Mouse (Mus musculus): ENCODE measurements at regions not wholly inside any gene's neighbourhood (a gene's known extent, or its start where the extent isn't known, plus 50 kb on each side); places are given as distances from the start of the nearest gene placed in this dataset.

DNA sequence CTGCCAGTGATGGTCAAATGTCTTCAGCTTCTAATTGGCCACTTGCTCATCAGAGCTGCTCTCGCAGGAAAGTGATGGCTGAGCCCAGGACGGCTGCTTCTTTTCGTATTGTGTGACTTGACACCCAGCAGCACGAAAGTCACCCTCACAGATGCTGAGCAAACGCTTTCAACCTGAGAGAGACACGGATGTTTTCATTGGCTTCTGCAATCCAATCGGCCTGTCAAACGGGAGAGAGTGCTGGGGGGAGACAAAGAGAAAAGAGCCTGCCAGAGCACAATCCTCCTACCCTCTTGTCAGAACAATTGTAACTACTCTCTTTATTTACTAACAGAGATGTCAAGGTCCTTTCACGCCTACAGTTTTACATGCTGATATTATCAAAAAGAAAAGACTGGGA lies 289.9 kb downstream of the Nsun3 start:
- in situ Hi-C loops (cut with MboI, MseI): no loop called here

DNA sequence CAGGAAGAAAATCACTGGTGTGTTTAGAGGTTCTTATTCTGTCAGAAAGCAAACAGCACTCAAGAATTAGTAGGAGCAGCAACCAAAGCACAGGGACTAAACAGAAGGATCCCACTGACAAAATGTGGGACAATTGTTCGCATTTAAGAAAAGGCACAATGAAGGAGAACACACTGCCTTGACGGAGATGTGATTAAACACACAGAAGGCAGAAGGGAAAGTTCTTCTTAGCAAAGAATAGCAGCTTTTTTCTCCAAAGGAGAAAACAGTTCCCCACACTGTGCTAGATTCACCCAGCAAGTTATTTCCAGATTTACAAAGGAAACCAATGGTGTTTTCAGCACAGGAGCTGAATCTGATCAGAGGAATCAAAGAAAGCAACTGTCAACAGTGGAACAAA lies 316.5 kb downstream of the Nsun3 start:
- in situ Hi-C loops (cut with MboI, MseI): no loop called here

DNA sequence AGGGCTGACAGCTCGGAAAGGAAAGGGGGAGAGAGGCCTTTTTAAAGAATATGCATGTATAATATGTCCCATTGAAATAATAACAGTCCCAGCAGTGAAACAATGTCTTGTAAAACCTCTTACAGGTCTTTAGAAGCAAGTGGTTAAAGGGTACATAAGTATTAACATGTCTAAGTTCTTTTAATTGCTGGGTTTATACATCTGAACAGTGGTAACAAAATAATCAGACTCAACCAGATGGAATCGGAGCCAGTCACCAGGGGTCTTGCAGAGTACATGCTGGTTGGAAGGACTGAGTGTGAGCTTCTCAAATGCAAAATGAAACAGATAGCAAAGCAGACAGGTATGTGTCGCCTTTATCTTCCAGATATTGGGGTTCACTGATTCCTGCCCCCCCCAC lies 317.3 kb downstream of the Nsun3 start:
- in situ Hi-C loops (cut with MboI, MseI): no loop called here

DNA sequence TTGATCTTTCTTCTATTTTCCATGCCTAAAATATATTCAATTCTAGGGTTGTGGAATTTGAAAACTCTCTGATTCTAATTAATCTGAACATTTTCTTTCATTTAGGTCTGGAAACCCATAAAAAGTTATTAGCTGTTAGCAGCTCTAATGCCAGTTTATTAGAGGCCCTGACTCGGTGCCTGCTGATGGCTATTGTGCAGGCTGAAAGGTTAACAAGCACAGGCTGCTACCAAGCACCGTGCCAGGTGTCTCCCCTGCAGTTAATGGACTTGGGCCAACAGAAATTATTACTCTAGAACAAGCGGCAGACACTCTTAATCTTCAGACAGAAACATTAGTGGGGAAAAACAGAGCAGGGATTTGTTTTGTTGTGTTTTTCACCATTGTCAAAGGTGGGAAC lies 317.8 kb downstream of the Nsun3 start:
- in situ Hi-C loops (cut with MboI, MseI): no loop called here

DNA sequence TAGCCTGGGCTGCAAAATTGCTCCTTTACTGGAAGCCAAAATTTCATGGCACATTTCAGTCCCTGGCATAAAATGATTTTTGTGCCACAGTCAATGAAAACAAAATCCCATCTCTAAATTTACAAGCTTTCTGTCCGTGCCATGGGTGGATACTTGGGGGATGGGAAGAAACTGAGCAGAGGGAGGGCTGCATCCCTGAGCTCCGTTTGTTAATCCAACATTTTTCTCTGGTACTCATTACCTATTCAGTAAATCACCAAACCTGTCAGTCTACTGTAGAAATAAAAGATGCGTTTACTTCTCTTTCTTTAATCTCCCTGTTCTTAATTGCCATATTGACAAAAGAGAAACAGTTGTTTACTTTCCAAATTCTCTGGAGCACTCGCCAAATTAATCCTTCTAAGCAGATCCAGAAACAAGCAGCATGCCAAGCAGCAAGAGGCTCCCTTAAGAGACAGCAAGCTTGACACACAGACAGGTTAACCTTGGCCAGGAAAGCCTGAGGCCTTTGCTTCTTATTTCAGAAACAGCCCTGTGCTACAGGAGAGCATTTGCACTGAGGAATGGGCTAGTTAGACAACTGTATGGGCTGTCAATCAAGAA lies 326.6 kb downstream of the Nsun3 start:
- in situ Hi-C loops (cut with MboI, MseI): no loop called here

DNA sequence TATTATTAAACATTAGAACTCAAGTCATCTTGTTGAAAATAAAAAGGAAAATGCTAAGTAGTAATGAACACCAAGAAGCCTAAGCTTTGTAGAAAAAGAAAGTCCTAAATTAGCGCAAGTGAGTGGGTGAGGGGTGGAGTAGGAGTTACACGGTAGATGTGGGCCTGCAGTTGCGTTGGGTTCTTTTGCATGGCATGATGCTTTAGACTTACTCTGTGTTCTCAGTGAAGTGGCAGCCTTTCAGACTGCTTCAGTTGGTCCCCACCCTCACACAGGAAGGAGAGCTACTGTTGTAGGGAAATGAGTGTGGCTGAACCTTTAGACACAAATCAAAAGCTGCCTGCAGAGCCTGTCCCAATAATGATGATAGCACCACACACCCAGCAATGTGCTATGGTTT lies 336.9 kb downstream of the Nsun3 start:
- in situ Hi-C loops (cut with MboI, MseI): no loop called here

DNA sequence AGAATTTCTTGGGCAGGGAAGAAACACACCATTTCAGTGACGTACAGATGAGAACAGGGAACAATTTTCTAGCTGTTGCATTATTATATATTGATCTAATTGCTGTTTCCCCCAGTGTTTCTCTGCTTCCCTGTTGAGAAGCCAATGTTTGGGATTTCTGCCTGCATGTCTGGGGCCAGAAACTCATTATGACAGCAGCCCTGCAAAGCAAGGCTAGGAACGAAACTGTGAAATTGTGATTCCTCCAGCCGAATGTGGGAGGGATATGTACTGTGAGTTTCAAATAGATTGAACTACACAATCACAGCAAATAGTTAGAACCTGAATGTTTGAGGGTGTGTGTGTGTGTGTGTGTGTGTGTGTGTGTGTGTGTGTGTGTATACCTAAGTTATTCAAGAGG lies 339.2 kb downstream of the Nsun3 start:
- in situ Hi-C loops (cut with MboI, MseI): no loop called here

DNA sequence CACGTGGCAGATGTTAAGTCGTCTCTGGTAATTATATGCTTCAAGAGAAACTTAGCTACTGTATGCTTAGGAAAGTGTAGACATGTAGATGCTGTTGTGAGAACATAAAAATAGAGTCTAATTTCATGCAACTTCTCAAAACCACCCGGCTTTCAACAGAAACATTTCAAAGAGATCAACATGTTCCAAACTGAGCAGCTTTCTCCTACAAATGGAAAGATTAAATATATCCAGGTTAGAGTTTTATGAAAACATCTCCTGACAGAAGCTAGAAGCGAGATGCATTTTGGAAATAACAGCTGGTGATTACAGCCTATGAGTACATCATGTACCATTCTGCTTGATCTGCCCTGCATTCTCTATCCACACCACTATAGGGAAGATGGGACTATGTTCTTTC lies 345.4 kb downstream of the Nsun3 start:
- in situ Hi-C loops (cut with MboI, MseI): no loop called here

DNA sequence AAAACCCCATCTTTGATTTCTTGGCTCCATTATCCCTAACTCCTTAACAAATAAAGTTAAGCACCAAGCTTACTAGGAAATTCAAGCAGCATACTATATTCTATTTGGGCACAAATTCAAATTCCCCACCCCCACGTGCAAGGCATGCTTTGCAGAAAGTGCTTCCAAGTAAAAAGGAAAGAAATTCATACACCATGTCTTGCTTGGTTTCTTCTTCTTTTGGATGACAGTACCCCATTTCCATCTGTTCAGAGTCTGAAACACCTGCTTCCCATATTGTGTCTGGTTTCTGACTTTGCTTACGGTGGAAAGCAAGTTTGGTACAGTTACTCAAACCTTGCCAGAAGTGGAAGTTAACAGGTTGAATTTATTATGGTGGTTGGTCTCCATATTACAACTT lies 353.5 kb downstream of the Nsun3 start:
- in situ Hi-C loops (cut with MboI, MseI): no loop called here

DNA sequence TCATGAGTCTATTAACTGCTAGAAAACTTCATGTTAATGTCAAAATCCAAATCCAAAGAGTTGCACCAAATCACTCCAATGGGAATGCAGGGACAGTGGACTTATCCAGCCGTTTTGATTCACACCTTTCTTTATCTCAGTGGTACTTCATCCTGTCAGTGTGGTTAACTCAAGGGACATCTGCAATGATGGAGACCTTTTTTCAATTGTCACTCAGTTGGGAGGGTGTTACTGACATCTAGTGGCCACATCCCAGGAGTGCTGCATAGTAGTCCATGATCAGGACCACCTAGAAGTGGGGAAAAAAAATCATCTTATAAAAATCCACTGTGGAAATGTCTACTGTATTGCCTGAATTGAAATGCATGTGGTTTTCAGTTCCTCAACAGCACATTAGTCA lies 372.1 kb downstream of the Nsun3 start:
- in situ Hi-C loops (cut with MboI, MseI): no loop called here

DNA sequence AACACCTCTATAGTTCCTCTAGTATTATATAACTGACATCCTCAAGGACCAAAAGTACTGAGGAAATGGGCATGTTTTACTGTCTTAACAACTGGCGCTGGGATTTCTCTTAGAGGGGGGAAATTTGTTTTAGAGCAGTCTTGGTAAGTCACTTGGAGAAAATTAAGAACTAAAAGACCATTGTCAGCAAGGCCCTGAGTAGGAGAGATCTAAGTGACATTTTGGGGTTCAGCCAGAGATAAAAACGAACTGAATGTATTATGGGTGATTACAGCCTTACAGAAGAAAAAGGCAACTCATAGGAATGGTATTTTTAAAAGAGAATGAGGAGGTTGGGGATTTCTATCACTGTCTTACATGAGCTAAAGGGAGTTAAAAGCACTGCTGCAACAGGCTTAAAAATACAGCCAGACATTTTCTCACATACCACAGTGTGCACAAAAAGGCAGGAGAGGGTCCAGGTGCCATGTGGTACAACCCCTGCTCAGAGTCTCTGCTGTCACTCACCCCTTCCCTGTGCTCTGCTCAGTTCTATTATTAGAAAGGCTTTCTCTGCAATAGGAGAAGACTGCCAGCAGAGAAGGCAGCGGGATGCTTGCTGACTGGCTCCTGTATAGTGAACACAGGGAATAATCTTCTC lies 379.0 kb downstream of the Nsun3 start:
- in situ Hi-C loops (cut with MboI, MseI): no loop called here

DNA sequence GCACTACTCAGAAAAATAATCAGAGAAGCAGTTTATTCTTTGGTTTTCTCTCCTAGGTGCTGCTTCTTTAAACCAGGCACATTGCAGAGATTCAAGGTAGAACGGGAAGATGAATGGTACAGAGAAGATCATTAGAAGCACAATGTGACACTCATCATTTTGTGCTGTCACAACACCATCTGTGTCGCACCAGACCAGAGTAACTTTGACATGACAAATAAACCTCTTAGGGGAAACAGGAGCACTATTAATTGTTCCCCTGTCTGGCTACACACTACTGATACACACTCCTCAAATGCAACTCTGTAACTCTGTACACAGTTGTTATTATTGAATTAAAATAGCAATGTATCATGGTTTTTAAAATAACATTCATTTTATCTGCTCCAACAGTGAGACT lies 380.2 kb downstream of the Nsun3 start:
- in situ Hi-C loops (cut with MboI, MseI): no loop called here

DNA sequence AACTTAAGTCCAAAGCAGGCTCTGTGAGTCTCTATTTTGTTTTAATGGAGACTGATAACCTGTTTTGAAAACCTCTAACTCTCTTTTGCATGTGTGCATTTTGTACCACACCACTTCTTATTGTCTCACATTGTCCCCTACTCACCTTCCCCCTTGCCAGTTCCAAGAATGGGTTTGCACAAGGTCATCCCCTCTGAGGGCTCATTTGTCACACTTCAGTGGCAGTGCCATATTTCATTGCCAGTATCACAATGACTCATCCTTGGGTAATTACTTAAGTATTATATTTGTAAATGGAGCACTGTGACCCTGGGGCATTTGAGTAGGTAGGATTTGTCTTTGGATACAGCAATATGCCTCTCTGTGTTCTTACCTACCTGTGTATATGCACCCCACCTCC lies 429.3 kb downstream of the Nsun3 start:
- in situ Hi-C loops (cut with MboI, MseI): loop anchor here in 1 of 2 experiments (5.0 kb wide), 1 partner anchor 80 kb away; no protein-coding TSS in a partner anchor

DNA sequence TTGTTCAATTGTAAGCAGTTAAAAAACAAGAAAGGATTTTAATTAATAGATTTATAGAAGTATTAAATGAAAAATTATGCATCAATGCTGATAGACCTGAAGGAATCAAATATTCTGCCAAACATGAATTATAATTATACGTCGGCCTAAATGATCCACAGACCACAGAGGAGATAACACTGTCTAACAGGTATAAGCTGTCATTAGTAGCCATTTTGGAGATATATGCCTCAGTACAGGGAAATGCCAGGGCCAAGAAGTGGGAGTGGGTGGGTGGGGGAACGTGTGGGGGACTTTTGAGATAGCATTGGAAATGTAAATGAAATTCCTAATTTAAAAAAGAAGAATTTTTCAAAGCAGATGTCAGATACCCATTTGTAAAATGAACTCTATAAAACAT lies 430.3 kb downstream of the Nsun3 start:
- in situ Hi-C loops (cut with MboI, MseI): loop anchor here in 1 of 2 experiments (5.0 kb wide), 1 partner anchor 79 kb away; no protein-coding TSS in a partner anchor

DNA sequence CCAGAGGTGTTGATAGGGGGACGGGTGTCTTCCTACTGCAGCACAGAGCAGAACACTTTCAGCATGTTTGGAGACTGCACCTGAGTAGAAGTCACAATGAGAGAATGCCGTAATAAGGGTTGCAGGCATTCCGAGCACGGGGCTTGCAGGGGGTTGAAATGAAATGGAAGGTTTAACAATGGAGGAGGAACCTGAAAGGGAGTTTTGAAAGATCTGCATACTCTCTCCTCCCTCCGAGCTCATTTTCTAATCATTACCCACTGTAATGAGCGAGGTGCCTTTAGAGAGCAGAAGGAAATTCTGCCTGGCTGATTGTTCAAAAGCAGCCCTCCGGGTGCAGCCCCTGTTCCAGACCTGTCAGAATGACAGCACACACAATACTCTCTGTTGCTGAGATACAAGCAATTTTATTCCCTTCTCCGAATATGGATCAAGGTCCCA lies 430.8 kb downstream of the Nsun3 start:
- in situ Hi-C loops (cut with MboI, MseI): loop anchor here in 1 of 2 experiments (5.0 kb wide), 1 partner anchor 79 kb away; no protein-coding TSS in a partner anchor

DNA sequence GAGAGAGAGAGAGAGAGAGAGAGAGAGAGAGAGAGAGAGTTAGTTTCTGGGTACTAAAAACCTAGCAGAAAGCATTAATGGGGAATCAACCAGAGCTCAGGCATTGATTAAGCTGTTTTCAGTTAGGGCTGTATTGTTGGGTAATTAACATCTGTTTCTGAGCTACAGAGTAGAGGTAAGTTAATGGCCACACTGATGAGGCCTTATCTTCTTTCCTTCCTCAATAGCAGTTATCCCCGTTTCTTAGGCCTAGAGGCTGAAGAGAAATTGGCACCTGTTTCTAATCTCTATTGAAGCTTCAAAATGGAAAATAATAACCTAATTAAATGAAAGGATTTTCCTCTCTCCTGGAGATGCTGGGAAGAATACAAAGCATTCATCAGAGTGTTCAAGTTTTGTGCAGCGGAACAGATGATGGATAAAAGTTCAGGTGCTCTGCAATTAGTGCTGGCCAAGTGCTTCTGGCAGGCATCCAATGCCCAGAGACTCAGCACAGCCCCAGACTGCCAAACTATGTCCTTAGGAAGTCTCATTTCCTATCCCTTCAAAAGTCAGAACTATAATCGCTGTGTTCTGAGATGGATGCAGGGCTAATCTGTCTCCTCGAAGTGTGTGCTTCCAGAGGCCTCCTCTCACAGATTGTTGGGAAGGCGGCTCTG lies 459.1 kb downstream of the Nsun3 start:
- in situ Hi-C loops (cut with MboI, MseI): loop anchor here in 1 of 2 experiments (10.0 kb wide), 1 partner anchor 1923 kb away; no protein-coding TSS in a partner anchor

DNA sequence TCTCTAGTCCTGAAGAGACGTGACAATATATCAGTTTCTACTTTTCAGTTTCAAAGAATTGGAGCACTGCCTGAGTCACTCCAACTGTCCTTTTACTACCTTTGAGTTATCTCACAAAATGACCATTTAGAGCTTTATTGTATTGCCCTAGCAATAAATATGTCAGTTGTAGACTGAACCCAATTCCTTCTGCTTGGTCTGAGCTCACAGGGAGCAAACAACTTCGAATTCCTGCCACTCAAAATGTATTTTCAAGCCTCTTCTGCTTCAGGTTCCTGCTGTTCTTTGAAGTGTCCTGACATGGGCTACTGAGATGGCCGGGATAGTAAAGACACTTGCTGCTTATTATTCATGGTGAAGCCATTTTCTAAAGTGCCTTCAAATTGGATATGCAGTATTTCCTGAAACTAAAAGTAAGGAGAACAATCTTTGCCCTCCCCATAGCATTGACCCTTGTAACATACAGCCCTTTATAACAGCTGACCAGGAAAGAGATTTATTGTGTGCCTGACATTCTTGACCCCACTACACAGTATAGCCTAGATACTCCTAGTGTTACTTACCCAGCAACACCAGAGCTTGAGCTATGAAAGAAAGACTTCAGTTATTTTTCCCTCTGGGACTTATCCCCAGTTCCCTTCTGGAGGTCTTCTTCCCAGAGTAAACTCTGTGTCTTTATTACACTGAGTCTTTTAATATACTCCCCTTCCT lies 460.9 kb downstream of the Nsun3 start:
- in situ Hi-C loops (cut with MboI, MseI): loop anchor here in 1 of 2 experiments (10.0 kb wide), 1 partner anchor 1921 kb away; no protein-coding TSS in a partner anchor

DNA sequence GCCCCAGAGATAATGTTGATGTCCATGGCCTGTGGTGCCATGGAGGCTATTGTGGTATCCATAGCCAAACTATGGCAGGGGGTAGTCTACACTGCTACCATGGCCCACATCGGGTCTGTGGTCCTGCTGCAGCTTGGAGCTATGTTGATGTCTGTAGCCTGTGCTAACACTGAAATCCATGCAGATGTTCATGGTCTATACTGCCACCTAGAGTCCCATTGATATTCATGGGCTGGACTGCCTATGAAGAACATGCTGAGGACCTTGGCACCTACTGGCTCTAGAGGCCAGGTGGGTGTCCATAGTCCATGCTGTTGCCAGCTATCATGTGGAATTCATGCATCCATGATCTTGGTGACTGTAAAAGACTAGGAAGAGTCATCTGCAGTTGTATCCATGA lies 463.8 kb downstream of the Nsun3 start:
- in situ Hi-C loops (cut with MboI, MseI): loop anchor here in 1 of 2 experiments (10.0 kb wide), 1 partner anchor 1918 kb away; no protein-coding TSS in a partner anchor

DNA sequence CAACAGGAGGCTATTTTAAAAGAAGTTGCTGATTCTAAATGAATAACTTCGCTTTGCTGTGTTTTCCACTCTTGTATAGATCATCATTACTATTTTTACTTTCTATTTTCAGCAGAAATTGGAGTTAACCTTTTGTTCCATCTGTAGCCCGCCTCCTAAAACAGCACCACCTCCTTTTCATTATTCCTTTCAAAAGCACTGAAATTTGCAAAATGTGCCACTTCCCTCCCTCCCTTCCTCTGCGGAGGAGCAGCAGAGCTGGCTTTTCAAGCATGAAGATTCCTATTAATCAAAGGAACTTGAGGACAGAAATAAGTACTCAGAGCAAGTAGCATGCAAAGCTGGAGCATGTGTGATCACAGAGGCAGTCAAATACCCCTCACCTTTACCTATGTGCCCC lies 497.7 kb downstream of the Nsun3 start:
- in situ Hi-C loops (cut with MboI, MseI): no loop called here

Data from T-helper 17 cell (primary cell).